11 mouse cellular contexts compared by ENCODE assay signal in genomic region chr11:85835753-85836522, GRCm38 (mm10). TPM values are rescaled to one million over a fixed set of nuclear protein-coding genes. Genes with fewer than 3 reads are reported as not detected.
DNase-seq lines count a peak whose midpoint lies in the region; ATAC-seq lines count a peak whose summit lies in the region.
"Had no signal": no experiment of that assay in that cellular context is flagged by ENCODE, and none has a peak within 500 bp of the region (broad histone marks: within the 10 kb centered on the region; RNA-seq: fewer than 3 reads in every experiment).

No protein-coding gene starts in this region.

- intact Hi-C loops in heart, postnatal 36 days (cut with DNase I), result no loop called here

- DNase-seq in heart, adult 11 months, result peak; percentile 86
- DNase-seq in heart, postnatal 36 days, result no peak
- DNase-seq in urinary bladder, postnatal 25 days (ENCODE audit: low spot score), result peak; percentile 12
- DNase-seq in urinary bladder, postnatal 4 days (ENCODE audit: low spot score in 2 of 2), result no peak
- DNase-seq in kidney, postnatal 4 days, result peak; percentile 34 to 55
- no peak for DNase-seq in testis, postnatal 14 days (ENCODE audit: low spot score)
- DNase-seq: right cerebral cortex, postnatal 14 days had no signal

- no peak for ATAC-seq in activated CD4-positive, CD25-positive, alpha-beta regulatory T cell, adult 4 months
- no peak for ATAC-seq in erythroid progenitor cell, adult 5-6 weeks (replicated peaks; ENCODE audit: low FRiP score, poor library complexity, severe bottlenecking)

RNA-seq across cellular contexts. Expression of gene Tbx2, which starts 3.6 kb away (rescaled TPM):
- total RNA-seq in heart, postnatal 36 days (2021), result 1 to 10 TPM; 6.2 to 6.9 TPM
- under 1 TPM in 1 of 2 experiments, not detected in 1; 0.13 TPM for polyA plus RNA-seq in activated CD4-positive, CD25-positive, alpha-beta regulatory T cell, adult 4 months (2017; shearing (Covaris generic))
- total RNA-seq in erythroid progenitor cell, adult 5-6 weeks (2015; ENCODE audit: low replicate concordance), result 1.1 TPM in 1 of 2 replicates, not detected in the other
- total RNA-seq in erythroid progenitor cell, adult 5-6 weeks (2017; ENCODE audit: low replicate concordance), result 1.4 TPM in 1 of 2 replicates, not detected in the other
- total RNA-seq: CH12.LX had no signal

RNA-seq across cellular contexts. Expression of gene Gm11444, which starts 14.2 kb away (rescaled TPM):
- not detected for total RNA-seq in heart, postnatal 36 days (2021)
- 1 to 10 TPM in 1 of 2 experiments, not detected in 1; 1.0 TPM for polyA plus RNA-seq in activated CD4-positive, CD25-positive, alpha-beta regulatory T cell, adult 4 months (2017; shearing (Covaris generic))
- not detected in 2 replicates for total RNA-seq in erythroid progenitor cell, adult 5-6 weeks (2015; ENCODE audit: low replicate concordance)
- total RNA-seq in erythroid progenitor cell, adult 5-6 weeks (2017; ENCODE audit: low replicate concordance), result not detected in 2 replicates
- total RNA-seq: CH12.LX; left cerebral cortex, postnatal 14 days had no signal

RNA-seq across cellular contexts. Expression of gene Tbx4, which starts 50.3 kb away (rescaled TPM):
- total RNA-seq in heart, postnatal 36 days (2021), result not detected
- polyA plus RNA-seq in activated CD4-positive, CD25-positive, alpha-beta regulatory T cell, adult 4 months (2017; shearing (Covaris generic)), result not detected
- not detected in 2 replicates for total RNA-seq in erythroid progenitor cell, adult 5-6 weeks (2015; ENCODE audit: low replicate concordance)
- total RNA-seq in erythroid progenitor cell, adult 5-6 weeks (2017; ENCODE audit: low replicate concordance), result not detected in 2 replicates
- total RNA-seq: CH12.LX had no signal

Comparison
In these comparisons a context has a peak if more than half of its experiments do, and no peak if none do; other contexts are left out.
1. DNase-seq: peak in heart, adult 11 months (single experiment), urinary bladder, postnatal 25 days (single experiment) and kidney, postnatal 4 days (2 of 2); none in heart, postnatal 36 days (0 of 2), urinary bladder, postnatal 4 days (0 of 2) and testis, postnatal 14 days (single experiment).